Mouse (Mus musculus) effector memory CD4-positive, alpha-beta T cell, adult 7 months (primary cell): ENCODE data around the gene 4833427G06Rik. TPM values are rescaled to one million over a fixed set of nuclear protein-coding genes. Genes with fewer than 3 reads are reported as not detected.

Experiments
- polyA plus RNA-seq: library from polyadenylated mRNA; unstranded; fragments of 100-300 nt; shearing (Covaris generic); gene quantifications from one replicate; pipeline ENCODE4 v1.2.1, GENCODE M21; 2017

Gene 4833427G06Rik
- not detected for polyA plus RNA-seq

DNA sequence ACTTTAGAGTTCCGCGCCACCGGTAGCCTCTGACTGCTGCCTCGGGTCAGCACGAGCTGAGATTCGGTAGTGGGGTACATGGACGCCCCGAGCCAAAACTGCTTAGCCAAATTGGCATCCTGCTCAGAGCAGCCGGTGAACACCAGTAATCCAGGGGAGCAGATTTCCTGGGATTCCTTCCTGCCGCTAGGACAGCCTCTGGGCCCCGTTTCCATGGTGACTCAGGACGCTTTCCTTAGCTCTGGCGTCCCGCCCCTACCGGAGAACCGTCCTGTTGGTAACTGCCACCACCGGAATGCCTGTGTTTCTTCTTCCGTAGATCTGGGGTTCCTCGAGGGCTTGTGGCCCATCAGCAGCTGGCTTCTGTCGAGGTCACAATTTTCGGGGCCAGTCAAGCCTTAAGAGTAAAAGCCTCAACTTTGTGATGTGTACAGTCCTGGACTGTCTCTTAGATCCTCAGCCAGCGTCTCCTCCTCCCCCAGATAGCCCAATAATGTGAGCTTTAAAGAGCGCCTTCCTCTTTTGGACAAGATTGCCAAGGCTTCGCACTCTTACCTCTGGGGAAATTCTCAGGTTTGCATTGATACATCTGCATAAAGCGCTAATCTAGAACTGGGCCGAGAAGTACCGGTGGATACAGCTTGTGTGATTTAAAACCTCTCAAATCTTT is at the start of gene 4833427G06Rik:
4833427G06Rik (minus strand) TSS at position 323 of the 670 bp plus-strand sequence.

DNA sequence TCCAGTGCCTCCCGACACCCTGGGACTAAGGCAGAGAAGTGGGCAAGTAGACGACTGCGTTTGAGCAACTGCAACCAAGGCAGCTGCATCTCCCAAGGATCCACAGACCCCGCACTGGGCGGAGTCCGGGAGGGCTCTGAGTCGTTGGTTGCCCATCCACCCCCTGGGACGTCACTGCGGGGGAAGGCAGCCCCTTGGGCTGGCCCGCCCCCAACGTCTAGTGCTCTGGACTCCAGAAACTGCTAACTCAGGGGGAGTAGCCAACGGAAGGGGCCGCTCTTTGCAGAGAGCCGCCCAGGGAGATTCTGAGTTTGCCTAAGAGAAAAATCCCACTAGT is 24.9 kb downstream of the 4833427G06Rik start, which contains the start of gene Layn:
Layn (minus strand) TSS at position 116 of the 337 bp plus-strand sequence.

GRCm38 (mm10) chr9:51060601-51061000 is 41.3 kb downstream of the 4833427G06Rik start, which contains the start of gene Btg4:
TSS of gene Btg4 (plus strand) at chr9:51060901.

Other genes starting within 250 kb of the 4833427G06Rik start
- gene Sik2, start 93.0 kb downstream of the 4833427G06Rik start, polyA plus RNA-seq = 47.6 TPM
- not detected for gene Btg4, start 41.2 kb downstream of the 4833427G06Rik start, polyA plus RNA-seq
- gene Layn, start 25.0 kb downstream of the 4833427G06Rik start, polyA plus RNA-seq = not detected
- gene Gm32742, start 63.4 kb upstream of the 4833427G06Rik start, polyA plus RNA-seq = 0.05 TPM
- 9.9 TPM for gene Pou2af1, start 111.6 kb upstream of the 4833427G06Rik start, polyA plus RNA-seq
- gene Colca2, start 176.5 kb upstream of the 4833427G06Rik start, polyA plus RNA-seq = 0.40 TPM
- not detected for gene 1810046K07Rik, start 226.8 kb upstream of the 4833427G06Rik start, polyA plus RNA-seq